Mouse (Mus musculus) spleen, postnatal 36 days (tissue): ENCODE measurements around the gene Grin1.

Experiments
- DNase-seq, 2 experiments: peaks; one replicate each; pipeline ENCODE4 v3.0.0; 2022; ENCODE audit warnings: low spot score in 2 of 2, mixed read lengths in 1 of 2

Grin1 gene

DNA sequence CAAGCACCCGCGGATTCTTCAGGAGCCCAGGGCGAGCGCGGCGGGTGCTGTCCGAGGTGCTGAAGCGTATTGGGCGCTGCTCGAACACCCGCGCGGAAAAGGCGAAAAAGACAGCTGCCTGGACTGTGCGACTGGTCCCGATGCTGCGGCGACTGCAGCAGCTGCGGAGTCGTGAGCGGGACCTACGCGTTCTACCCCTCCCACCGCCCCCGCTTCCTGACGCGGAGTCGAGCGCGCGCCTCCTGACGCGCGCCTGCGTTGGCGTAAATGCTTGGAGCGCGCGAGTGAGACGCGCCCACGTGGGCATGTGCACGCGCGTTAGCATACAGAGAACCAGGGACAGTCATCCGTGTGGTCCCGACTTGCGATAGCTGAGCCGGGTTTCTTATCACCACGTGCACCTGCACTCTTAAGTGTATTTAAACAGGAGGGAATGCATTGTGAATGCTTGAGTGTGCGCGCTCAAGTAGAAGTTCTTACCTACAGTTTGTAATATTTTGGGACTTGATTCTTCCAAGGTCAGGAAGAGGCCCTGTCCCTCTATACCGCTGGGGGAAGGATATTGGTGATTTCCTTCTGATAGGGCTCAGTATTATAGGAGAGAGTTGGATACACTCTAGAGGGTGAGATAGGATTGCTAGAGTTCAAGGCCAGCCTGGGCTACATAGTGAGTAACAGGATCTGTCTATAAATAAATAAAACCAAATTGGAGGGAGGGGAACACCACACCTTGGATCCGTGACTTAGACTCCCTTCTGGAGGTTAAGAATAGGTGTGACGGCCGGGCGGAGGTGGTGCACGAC lies at the start of gene Grin1:
TSS of gene Grin1 (minus strand) at position 217 of the 803 bp plus-strand sequence.
- peak; percentile 20 to 21 for DNase-seq

DNA sequence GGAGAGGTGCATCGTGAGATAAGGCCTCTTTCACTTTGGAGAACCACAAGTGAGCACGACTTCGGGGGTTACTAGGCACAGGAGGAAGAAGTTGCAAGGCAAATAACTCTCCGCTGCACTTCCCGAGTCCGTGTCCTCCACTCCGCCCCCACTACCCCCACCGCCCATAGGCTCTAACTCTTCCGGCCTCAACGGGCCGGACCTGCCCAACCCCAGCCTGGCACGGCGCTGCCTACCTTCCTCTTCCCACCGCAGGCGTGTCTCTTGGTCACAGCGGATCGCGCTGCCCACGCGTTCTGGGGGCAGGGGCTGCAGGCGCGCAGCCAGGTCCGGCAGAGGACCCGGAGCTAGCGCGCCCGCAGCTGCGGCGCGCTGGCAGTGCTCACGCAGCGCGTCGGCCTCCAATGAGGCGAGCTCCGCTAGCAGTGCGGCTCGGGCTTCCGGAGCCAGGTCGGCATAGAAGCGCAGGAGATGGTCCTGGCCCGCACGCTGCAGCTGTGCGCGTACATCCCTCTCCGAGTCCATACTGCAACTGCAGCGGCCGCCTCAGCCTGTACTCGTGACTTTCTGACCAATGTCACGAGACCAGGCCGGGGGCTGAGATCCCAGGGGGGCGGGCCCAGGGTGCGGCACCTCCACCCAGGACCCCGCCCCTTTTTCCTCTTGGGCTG lies 46.2 kb upstream of the Grin1 start, which contains the start of gene Uap1l1:
TSS of gene Uap1l1 (minus strand) at position 592 of the 671 bp plus-strand sequence.
- DNase-seq, result peak; percentile 78 to 81

DNA sequence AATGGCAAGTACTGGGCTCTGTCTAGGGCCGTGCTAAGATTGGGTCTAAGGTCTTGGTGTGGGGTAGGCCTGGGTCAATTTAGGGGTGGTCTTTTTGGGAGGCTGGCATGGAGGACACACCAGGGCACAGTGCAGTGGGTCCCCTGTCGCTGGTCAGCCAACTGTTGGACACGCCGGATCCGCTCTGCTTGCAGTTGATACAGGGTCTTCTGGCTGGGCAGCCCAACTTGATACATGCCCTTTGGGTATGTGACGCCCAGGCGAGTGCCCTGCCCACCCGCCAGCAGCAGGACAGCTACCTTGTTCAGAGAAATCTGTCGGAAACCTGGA lies 45.7 kb upstream of the Grin1 start:
- no peak for DNase-seq

DNA sequence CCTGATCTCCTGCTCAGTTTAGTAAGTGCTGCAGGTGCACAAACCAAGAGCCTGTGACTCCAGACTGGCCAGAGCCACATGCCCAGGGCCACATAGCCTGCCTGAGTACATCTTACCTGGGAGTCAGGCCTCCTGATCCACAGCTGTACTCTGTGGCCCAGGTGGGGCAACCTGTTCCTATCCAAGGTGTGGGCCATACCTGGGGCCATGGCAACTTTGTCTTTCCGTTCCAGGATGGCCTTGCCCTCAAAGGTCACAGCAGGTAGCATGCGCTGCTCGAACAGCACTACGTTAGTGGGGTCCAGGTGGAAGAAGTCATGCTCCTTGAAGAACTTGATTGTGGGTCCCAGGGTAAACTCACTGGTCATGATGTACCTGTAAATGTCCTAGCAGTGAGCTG lies 45.3 kb upstream of the Grin1 start:
- DNase-seq, result no peak

DNA sequence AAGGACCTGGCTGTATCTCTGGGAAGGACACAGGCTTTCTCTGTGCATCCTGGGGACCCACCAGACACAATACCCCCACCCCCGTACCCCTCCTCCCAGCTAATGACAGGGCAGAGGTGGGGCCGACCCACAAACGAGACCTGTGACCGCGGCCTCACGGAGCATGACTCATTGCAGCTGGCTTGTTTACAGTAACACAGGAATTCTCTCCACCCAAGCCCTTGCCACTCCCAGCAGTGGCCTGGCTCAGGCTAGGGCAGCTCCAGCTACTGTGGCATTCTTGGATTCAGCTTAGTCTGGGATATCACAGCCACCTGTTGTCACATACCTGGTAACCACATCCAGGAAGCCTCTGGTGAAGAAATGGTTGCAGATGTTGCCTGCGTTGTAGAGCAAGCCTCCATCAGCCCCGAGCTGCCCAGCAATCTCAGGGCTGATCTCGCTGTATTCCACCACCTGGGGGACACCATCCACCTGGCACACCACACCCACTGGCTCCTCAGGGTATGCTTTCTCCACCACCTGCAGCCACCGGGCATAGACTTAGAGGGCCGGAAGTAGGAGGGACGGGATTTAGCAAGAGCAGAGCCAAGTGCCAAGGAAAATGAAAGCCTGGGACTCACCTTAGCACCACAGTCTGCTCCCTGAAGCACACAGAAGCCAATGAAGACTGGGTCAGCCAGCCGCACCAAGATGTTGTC lies 44.6 kb upstream of the Grin1 start:
- DNase-seq, result no peak

DNA sequence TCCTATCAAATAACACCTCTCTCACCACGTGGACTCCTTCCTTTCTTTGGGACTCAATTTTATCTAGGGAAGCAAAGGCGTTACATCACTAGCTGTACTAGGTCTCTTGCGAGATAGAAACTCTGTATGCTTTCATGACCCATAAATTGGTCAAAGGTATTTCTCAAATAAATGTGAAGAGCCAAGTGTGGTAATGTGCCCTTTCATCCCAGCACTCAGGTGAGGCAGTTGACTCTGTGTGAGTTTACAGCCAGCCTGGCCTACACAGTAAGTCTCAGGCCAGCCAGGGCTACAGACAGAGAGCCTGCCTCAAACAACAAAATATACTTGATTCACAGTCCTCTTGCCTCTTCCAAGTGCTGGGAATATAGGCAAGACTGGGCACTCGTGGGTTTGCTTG lies 40.9 kb upstream of the Grin1 start:
- DNase-seq, result no peak

DNA sequence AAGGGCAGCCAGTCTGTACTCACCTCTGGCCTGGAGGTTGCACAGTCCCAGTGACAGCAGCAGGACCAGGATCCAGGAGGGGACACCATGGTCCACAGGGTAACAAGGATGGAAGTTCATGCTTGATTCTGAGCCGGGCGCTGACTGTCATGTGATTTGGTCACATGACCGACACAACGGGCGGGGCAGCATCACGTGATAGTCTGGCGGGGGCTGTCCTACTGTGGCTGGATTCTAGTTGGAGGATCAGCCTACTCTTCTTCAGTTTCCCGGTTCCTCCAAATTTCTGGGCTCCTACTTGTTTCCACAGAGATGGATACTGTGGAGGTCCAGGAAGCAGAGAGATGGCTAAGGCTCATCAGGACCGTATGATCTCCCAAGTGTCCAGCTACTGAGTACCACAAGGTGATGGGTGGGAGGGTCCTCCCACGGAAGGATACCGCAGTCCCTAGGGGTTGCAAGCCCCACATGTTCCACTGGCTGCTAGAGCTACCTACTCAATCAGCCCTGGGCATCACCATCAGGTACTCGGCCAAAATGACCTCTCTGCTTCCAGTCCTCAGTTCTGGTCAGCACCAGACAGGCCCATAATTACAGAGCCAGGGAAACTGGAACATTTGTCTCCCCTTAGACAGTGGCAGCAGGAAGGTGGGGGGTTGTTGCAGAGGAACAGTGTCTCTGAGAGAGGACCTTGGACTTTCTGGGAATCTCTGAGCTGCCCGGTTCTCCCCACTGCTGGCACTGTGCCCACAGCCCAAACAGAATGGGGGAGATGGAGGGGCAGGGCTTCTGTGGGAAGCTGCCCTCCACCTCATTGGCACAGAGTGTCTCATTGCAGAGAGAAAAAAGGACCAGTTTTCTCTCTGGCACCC lies 37.5 kb upstream of the Grin1 start, which contains the start of gene Dpp7:
TSS of gene Dpp7 (minus strand) at position 152 of the 872 bp plus-strand sequence.
- DNase-seq, result peak; percentile 72 to 81

DNA sequence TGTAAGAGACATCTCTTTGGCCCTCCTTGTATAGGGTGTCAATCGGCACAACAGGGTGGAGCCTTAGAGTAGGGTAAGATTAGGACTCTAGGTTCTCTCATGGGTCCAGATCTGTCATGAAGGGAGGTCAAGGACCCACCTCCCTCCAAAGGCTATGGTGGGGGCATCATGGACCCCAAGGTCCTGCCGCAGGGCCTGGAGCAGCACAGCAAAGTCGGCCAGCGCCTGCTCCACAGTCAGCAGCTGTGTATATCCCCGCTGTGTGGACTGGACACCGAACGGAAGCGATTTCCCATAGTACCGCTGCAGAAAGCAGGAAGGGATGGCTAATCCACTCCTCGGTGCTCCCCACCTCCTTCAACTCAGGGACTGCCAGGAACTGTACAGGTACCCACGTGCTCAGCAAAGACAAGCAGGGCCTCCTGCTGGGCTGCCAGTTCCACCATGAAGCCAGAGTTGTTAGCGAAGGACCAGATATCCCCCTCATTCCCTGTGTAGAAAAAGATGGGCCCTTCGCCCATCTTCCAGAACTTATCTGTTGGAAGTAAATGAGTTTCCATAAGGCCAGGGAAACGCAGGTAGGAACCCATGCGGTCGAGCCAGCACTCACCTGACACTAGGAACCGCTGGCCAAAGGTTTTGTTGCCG lies 36.6 kb upstream of the Grin1 start:
- no peak for DNase-seq

DNA sequence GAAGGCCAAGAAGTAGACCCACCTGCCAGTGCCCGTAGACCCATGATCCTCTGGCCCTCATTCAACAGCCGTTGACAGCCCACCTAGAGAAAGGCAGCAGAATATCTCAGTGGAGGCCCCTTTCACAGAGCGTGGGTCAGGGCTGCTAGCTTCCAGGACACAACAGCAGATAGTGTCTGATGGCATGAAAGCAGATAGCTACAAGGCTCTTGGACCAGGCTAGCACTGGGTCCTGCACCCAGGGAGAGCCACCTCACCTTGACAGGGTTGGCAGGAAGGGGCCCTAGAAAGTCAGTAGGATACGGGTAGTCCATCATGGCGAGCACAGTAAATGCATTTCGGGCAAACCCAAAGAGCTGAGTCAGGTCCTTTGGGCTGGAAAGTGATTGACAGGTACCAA lies 35.2 kb upstream of the Grin1 start:
- DNase-seq, result no peak

DNA sequence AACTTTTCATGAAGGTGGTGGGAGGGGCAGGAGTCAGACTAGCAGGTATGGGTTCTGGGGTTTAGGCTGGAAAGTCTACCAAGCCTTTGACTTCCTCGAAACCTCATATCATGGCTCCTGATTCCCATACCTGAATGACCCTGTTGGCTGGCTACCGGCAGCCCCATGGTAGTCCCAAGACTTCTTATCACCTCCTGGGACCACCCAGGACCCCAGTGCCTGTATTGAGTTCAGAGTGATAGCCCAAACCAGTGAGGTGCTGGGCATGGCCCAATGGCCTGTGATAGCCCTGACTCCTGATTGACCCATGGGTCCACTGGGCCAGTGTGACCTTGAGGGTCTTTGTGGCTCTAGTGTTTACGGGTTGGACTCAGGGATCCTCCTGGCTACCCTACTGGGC lies 31.7 kb upstream of the Grin1 start:
- no peak for DNase-seq

DNA sequence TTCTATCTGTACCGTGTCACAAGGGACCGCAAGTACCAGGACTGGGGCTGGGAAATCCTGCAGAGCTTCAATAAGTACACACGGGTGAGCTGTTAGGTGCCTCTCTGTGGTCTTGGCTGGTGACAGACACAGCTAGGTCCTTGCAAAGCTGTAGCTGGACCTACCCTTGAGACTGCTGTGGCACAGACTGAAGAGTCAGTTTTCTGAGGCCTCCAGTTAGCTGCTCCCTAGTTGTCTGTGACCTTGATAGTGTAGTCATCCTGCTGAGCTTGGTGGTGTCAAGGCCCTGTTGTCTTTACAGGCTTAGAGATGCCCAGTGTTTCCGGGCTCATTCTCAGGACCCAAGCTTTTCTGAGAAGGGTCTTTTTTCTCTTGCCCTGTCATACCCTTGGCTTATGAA lies 30.5 kb upstream of the Grin1 start:
- DNase-seq, result no peak

DNA sequence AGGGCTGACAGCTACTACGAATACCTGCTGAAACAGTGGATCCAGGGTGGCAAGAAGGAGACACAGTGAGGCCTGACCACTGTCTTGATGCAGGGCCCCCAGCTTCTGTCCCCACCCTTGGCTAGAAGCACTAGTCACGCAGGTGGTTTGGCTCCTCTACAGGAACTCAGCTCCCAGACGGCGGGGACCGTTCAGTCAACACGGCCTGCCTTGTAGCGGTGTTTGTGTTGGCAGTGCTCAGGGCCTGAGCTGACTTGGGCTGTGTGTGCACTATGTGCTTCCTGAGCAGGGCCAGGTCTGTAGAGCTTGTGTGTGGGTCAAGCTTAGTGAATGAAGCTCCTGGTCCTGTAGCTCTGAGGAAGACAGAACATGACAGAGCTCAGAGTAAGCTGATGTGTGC lies 29.2 kb upstream of the Grin1 start:
- no peak for DNase-seq

DNA sequence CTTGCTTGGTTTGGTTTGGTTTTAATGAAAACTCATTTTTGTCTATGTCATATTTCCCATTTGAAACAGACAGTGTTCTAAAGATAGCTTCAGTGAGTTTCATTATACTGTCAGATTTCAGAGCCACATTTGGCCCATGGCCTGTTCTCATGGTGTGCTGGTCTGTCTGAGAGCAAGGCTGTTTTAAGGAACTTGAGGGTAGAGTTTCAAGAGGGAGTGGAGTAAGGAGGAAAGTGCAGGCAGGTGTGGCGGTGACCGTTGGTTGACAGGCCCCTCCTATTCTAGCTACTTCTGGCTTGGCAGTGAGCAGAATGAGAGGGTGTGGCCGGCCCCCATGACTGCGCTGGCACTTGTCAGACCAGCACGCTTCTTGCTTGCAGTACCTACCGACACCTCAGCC lies 19.3 kb upstream of the Grin1 start:
- DNase-seq, result no peak

DNA sequence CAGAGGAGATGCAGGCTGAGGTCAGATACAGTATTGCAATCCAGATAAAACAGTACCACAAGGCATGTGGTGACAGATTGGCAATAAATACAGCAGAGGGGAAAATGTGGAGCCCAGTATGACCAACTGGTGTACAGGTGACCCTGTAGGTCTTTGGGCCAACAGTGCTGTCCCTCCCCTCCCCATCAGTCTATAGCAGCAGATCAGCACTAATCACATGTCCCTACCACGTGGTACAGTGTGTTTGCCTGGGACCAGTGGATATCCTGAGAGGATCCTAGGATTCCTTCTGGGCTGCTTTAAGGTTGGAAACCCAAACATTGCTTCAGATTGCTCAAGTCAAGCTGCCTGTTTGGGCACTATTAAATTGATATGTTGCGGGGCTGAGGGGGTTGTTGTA lies 14.6 kb upstream of the Grin1 start:
- no peak for DNase-seq

DNA sequence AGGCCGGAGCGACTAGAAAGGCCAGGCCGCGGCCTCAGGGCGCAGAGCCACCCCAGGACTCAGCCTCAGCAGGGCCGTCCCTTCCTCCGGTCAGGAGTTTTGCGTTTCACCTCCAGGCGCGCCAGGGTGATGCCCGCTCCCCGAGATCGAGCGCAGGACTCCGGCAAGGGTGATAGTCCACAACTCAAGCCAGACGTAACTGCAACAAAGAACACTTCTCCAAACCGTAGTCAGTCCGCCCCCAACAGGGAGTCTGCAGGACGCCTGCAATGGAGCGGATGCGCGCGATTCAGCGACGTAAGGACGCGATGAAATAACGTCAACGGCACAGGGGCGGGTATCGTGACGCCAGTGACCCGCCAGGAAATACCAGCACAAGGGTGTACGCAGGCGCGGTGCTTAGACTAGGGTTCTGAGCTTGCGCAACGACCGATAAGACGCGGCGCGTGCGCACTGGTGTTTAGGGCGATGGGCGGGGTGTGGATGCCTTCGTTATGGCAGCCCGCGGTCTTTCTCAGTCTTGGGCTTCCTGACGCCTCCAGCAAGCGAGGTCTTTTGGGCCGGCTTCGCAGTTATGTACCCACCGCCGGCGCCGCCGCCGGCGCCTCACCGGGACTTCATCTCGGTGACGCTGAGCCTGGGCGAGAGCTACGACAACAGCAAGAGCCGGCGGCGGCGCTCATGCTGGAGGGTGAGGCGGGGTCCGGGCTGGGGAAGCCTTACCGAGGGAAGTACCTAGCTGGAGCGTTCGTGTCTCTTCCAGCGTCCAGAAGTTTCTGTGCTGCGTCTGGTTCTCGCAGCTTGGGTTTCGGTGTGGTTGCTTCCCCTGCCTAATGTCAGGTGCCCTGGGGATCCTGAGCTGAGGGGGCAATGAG lies 13.5 kb upstream of the Grin1 start, which contains the start of gene Man1b1:
TSS of gene Man1b1 (plus strand) at position 53 of the 875 bp plus-strand sequence.
- DNase-seq, result peak; percentile 99

DNA sequence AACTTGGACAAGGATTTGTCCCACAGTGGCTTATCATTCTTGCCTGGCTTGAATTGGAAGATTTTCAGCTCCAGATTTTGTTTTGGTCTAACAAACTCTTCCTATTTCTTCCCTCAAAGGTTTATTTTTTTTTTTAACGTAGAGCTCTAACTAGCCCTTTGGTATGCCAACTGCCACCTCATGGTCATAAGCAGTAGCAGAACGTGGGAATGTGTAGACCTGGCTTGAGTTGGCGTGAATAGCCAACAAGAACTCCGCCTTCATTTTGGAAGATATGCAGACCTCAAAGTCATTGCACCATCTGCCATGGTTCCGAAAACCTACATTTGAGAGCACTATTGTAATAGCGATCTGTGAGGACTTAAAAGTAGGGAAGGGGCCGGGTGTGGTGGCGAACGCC lies 12.5 kb upstream of the Grin1 start:
- DNase-seq, result no peak

DNA sequence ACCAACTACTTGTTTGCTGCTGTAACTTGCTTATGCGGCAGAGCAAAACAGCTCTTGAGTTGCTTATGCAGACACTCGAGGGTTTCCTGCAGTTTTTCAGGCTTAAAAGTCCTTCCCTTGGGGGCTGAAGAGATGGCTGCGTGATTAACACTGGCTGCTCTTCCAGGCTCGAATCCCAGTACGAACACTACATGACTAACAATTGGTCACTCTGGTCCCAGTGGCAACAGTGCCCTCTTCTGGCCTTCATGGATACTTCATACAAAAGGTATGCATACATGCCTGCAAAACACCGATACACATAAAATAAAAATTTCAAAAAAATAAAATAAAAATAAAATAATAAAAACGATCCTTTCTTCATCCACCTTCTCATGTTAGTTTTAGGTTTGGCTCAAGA lies 9.5 kb upstream of the Grin1 start:
- DNase-seq, result peak in 1 of 2 experiments; percentile 22

DNA sequence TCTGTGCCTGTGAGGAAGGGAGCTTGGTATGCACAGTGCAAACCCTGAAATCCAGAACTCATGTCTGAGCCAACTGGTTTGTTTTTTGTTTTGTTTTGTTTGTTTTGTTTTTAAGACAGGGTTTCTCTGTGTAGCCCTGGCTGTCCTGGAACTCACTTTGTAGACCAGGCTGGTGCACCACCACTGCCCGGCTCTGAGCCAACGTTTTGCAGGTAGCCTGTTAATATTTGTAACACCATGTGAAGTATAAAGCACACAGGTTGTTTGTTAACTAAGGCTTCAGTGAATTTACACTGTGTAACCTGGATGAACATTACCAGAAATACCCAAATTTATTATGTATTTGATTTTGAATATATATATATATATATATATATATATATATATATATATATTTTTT lies 7.0 kb upstream of the Grin1 start:
- no peak for DNase-seq

DNA sequence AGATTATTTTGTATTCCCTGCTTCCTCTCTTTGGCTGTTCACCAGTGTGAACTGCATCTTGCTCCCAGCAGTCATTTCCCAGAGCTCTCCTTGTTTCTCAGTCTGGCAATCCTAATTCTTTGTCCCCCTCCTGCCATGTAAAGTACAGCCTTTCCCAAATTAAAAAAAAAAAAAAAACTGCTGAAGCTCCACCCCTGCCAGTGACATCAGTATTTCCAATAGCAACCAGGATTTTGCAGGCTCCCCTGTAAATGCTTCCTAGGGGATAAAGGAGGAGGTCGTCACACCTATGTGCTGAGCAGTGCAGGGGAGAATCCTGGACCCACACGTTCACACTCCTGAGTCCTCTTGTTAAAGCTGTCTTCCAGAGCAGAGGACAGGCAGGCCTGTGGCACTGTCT lies 1.1 kb upstream of the Grin1 start:
- no peak for DNase-seq
